Mouse (Mus musculus) forebrain, embryonic 14.5 days (tissue): Measurements from ENCODE around the gene Chrnd. TPM values are rescaled to one million over a fixed set of nuclear protein-coding genes. Genes with fewer than 3 reads are reported as not detected.

Experiments used
- ATAC-seq: fragments of 200-750 bp; cut with Nextera tagmentation; 2 replicates; pipeline ENCODE4 v1.8.0; 2017; ENCODE audit warnings: mild to moderate bottlenecking, moderate library complexity
- DNase-seq: peaks from one replicate; pipeline ENCODE4 v3.0.0-alpha.2; 2015; ENCODE audit warnings: low spot score
- H3K27ac ChIP-seq: fragments of 300-500 bp; sonication (generic); 2 replicates; pipeline ENCODE4 v1.5.1; 2014; ENCODE audit warnings: low read depth, mild to moderate bottlenecking, control low read depth, low read length, moderate library complexity
- H3K27me3 ChIP-seq: fragments of 300-500 bp; sonication (generic); replicated peaks from 2 replicates; pipeline ENCODE4 v1.6.1; 2014; ENCODE audit warnings: low read length, control low read depth, mixed read lengths; ENCODE audit not compliant: control insufficient read depth, insufficient read depth
- H3K36me3 ChIP-seq: fragments of 300-500 bp; sonication (generic); 2 replicates; pipeline ENCODE4 v1.6.1; 2014; ENCODE audit warnings: low read length, control low read depth; ENCODE audit not compliant: control insufficient read depth, insufficient read depth
- H3K4me1 ChIP-seq: fragments of 300-500 bp; sonication (generic); 2 replicates; pipeline ENCODE4 v1.6.1; 2014; ENCODE audit warnings: antibody characterized with exemption, low read length, control low read depth; ENCODE audit not compliant: control insufficient read depth, insufficient read depth
- H3K4me2 ChIP-seq: fragments of 300-500 bp; sonication (generic); 2 replicates; pipeline ENCODE4 v1.6.1; 2014; ENCODE audit warnings: mild to moderate bottlenecking, control low read depth, low read length
- H3K4me3 ChIP-seq: fragments of 300-500 bp; sonication (generic); 2 replicates; pipeline ENCODE4 v1.5.1; 2014; ENCODE audit warnings: low read depth, low read length, control low read depth
- H3K9ac ChIP-seq: fragments of 300-500 bp; sonication (generic); 2 replicates; pipeline ENCODE4 v1.6.1; 2014; ENCODE audit warnings: mild to moderate bottlenecking, low read length, control low read depth, moderate library complexity
- H3K9me3 ChIP-seq: fragments of 300-500 bp; sonication (generic); replicated peaks from 2 replicates; pipeline ENCODE4 v1.6.1; 2016; ENCODE audit warnings: low read length, control low read depth, mixed read lengths; ENCODE audit not compliant: control insufficient read depth
- WGBS: fragments of 180-500 bp; shearing (Covaris S2); extraction: QIAGEN DNeasy Blood & Tissue Kit; methylation state at CpG from one replicate; pipeline ENCODE4 v1.1.7; 2014; 5-methylcytosine and 5-hydroxymethylcytosine counted together
- polyA plus RNA-seq: library from polyadenylated mRNA; unstranded; fragments of >200 nt; fragmentation: Nextera tagmentation; extraction: Ambion mirVana; gene quantifications from 2 replicates; pipeline ENCODE4 v1.2.1, GENCODE M21; 2014

The Chrnd gene
- polyA plus RNA-seq, 1 experiment from 2014 or later = not detected

DNA sequence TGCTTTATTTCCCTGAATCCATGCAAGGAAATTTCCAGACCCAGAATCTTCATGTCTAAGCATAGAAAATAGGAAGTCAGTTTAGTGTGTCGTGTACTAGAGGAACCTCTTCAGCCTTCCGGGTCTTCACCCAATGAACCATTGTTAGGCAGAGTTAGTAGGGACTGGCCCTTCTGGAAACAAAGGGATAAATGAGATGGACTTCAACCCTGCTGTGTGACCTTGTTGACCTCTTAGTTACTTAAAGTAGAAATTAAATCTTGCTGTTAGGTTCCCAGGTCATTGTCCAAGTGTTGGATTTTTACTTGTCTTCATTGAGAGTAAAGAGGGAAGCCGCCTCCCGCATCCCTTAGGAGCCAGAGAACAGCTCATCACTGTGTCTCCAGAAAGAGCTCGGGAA is 40.2 kb downstream of the Chrnd start:
- peaks cover 96% of the 10 kb centered on the region for H3K36me3 ChIP-seq
- 71% methylated on average over 5 of the region's 5 CpGs for WGBS
- H3K4me1 ChIP-seq = no peaks in the 10 kb centered on the region

DNA sequence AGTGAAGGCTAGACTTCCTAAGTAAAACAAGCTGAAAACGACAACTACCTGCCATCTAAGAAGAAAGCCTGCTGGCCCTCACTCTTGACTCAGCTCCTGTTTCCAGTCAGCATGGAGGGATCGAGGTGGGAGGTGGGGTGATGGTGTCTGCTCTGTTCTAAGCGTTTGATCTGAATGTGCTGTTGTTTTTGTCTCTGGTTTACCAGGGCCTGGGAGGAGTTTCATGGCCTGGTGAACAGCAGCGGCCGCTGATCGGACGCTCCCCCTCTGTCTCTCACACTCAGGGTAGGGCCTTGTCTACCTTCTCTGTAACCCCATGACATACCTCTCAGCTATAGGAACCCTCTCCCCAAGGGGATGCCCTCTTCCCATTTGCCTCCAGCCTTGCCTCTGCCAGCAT is 41.8 kb downstream of the Chrnd start:
- no peak for DNase-seq
- Histone ChIP-seq H3K4me2 (no peak overlapping the region), H3K27ac (no peak overlapping the region), H3K36me3 (peaks cover 95% of the 10 kb centered on the region), H3K4me1 (no peaks in the 10 kb centered on the region), H3K4me3 (no peak overlapping the region), H3K27me3 (no peaks in the 10 kb centered on the region), H3K9ac (no peak overlapping the region), H3K9me3 (no peaks in the 10 kb centered on the region)
- no peak for ATAC-seq
- 77% methylated on average over 7 of the region's 7 CpGs for WGBS

More for the DNA sequence above, 40.2 kb downstream of the Chrnd start:
- no peak overlapping the region for H3K27ac ChIP-seq
- no peak overlapping the region for H3K4me2 ChIP-seq
- H3K4me3 ChIP-seq = no peak overlapping the region
- ATAC-seq = no peak
- no peaks in the 10 kb centered on the region for H3K27me3 ChIP-seq
- H3K9me3 ChIP-seq = no peaks in the 10 kb centered on the region
- H3K9ac ChIP-seq = no peak overlapping the region
- no peak for DNase-seq

GRCm38 (mm10) chr1:87239056-87239455 is 48.6 kb downstream of the Chrnd start:
- Histone ChIP-seq H3K4me1 (no peaks in the 10 kb centered on the region), H3K27ac (no peak overlapping the region), H3K36me3 (peaks cover 55% of the 10 kb centered on the region), H3K9ac (no peak overlapping the region), H3K4me3 (no peak overlapping the region), H3K9me3 (no peaks in the 10 kb centered on the region), H3K27me3 (no peaks in the 10 kb centered on the region), H3K4me2 (no peak overlapping the region)
- 85% methylated on average over 8 of the region's 8 CpGs for WGBS
- ATAC-seq (no peak), DNase-seq (no peak)

DNA sequence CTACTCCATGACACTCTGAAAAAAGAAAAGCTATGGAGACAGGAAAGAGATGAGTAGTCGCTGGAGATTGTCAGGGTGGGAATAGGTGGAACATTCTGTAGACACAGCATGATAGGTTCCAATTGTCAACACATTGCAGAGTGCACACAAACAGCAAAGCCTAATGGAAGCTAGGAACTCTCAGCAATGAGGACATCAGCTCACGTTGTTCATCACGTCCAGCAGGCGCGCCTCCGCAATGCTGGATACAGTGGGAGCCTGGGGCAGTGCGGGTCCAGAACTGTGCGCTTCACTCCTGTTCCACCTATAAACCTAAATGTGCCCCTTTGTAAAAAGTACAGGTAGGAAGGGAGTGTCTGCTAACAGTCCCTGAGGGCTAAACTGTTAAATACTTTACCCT is 52.6 kb downstream of the Chrnd start:
- peaks cover 19% of the 10 kb centered on the region for H3K36me3 ChIP-seq
- 91% methylated on average over 8 of the region's 8 CpGs for WGBS
- no peak overlapping the region for H3K27ac ChIP-seq
- H3K9me3 ChIP-seq = no peaks in the 10 kb centered on the region
- H3K4me2 ChIP-seq = no peak overlapping the region
- no peak overlapping the region for H3K9ac ChIP-seq
- H3K27me3 ChIP-seq = no peaks in the 10 kb centered on the region
- ATAC-seq (no peak), DNase-seq (no peak)
- H3K4me3 ChIP-seq = no peak overlapping the region
- no peaks in the 10 kb centered on the region for H3K4me1 ChIP-seq

DNA sequence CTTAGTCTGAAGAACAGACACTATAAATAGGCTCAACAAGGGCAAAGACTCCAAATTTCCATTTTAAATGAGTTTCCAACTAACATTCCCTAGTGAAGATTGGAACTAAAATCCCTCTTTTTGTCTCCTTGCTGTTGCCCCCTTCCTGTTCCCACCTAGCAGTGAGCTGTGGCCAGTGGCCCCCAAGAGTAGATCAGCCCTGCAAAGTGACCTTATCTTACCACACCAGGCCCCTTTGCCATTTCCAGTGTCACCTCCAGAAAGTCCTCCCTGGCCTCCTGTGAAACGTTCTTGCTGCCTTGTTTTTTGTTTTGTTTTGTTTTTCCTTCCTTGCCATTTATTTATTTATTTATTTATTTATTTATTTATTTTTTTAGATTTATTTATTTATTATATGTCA is 55.0 kb downstream of the Chrnd start:
- H3K9ac ChIP-seq = no peak overlapping the region
- no peak overlapping the region for H3K27ac ChIP-seq
- no peak overlapping the region for H3K4me2 ChIP-seq
- H3K36me3 ChIP-seq = no peaks in the 10 kb centered on the region
- no peaks in the 10 kb centered on the region for H3K9me3 ChIP-seq
- DNase-seq (no peak), ATAC-seq (no peak)
- H3K4me3 ChIP-seq = no peak overlapping the region
- 47% methylated on average over 1 of the region's 1 CpGs for WGBS
- no peaks in the 10 kb centered on the region for H3K27me3 ChIP-seq
- H3K4me1 ChIP-seq = no peaks in the 10 kb centered on the region

DNA sequence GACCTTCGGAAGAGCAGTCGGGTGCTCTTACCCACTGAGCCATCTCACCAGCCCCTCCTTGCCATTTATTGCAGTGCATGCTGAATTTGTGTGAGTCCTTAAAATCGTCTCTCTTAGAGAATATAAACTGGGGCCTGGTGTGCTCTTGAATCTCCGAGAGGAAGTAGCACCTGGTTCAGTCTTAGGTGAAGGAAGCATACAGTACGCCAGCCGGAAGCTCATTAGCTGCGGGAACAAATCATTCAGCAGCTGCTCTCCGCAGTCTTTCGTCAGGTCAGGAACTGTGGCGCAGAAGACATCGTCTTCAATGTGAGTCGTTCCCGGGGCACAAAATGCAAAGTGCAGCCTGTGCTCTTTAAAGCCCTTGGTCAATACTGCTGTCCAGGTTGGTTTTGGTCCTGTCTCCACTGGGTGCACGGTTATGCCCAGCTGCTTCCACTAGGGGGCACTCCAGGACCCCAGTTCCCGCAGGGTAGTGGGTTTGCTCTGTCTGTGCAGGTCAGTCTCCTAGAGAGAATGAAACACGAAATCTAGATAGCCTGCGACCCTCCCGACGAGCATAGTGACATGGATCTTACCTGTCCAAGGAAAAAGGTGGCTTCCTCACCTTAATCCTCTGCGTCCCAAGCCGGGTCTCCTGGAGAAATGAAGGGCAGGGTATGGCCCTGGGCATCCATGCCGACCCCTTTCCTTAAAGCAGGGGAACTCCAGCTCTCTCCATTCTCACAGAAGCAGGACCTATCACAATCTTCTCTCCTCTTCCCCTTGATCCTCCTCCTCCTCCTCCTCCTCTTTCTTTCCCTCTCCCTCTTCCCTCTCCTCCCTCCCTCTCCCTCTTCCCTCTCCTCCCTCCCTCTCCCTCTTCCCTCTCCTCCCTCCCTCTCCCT is 55.8 kb downstream of the Chrnd start:
- ATAC-seq (peak; percentile 90), DNase-seq (peak; percentile 79)
- Histone ChIP-seq H3K36me3 (no peaks in the 10 kb centered on the region), H3K27me3 (no peaks in the 10 kb centered on the region), H3K4me3 (no peak overlapping the region), H3K9ac (no peak overlapping the region), H3K27ac (no peak overlapping the region), H3K4me2 (peak overlapping the region; percentile 24; the same call in 1 of the 2 replicates), H3K4me1 (no peaks in the 10 kb centered on the region), H3K9me3 (no peaks in the 10 kb centered on the region)
- 31% methylated on average over 22 of the region's 22 CpGs for WGBS

Other genes starting within 250 kb of the Chrnd start
- not detected in 2 replicates for gene Alppl2, start 100.7 kb upstream of the Chrnd start, polyA plus RNA-seq
- gene Alpi, start 89.0 kb upstream of the Chrnd start, polyA plus RNA-seq = not detected in 2 replicates
- gene Akp3, start 65.6 kb upstream of the Chrnd start, polyA plus RNA-seq = not detected in 2 replicates
- gene Ecel1, start 34.1 kb upstream of the Chrnd start, polyA plus RNA-seq = 18.1 and 18.4 TPM in 2 replicates
- gene Prss56, start 7.3 kb upstream of the Chrnd start, polyA plus RNA-seq = 0.58 and 1.1 TPM in 2 replicates
- gene Chrng, start 14.1 kb downstream of the Chrnd start, polyA plus RNA-seq = not detected in 2 replicates
- gene Eif4e2, start 23.3 kb downstream of the Chrnd start, polyA plus RNA-seq = 56.6 and 61.9 TPM in 2 replicates
- 0.48 and 0.68 TPM in 2 replicates for gene Efhd1, start 73.8 kb downstream of the Chrnd start, polyA plus RNA-seq
- 50.0 and 53.6 TPM in 2 replicates for gene Gigyf2, start 136.4 kb downstream of the Chrnd start, polyA plus RNA-seq
- 10.4 and 11.2 TPM in 2 replicates for gene Kcnj13, start 204.1 kb downstream of the Chrnd start, polyA plus RNA-seq